Mouse (Mus musculus) CH12.LX (cell line): ENCODE data around the gene Fam173a.

ENCODE experiments used
- CTCF ChIP-seq, 2 experiments: IDR thresholded peaks in 1 of 2; conservative IDR thresholded peaks in 1 of 2; 2 replicates each; pipeline ENCODE4 v1.5.1; 2011 to 2012; ENCODE audit warnings: low read depth in 2 of 2, low read length in 2 of 2, improper control_type of control experiment in 1 of 2, inconsistent platforms in 1 of 2, mild to moderate bottlenecking in 1 of 2, moderate library complexity in 1 of 2
- ETS1 ChIP-seq: conservative IDR thresholded peaks from 2 replicates; pipeline ENCODE4 v1.6.1; 2012; ENCODE audit warnings: low read depth, mild to moderate bottlenecking, inconsistent platforms, low read length, improper control_type of control experiment, moderate library complexity
- JUND ChIP-seq: conservative IDR thresholded peaks from 2 replicates; pipeline ENCODE4 v1.6.1; 2011; ENCODE audit warnings: low read depth, low read length, improper control_type of control experiment
- KAT2A ChIP-seq: IDR thresholded peaks from 2 replicates; pipeline ENCODE4 v1.6.1; 2012; ENCODE audit warnings: low read length, improper control_type of control experiment, inconsistent platforms; ENCODE audit not compliant: insufficient replicate concordance
- MAZ ChIP-seq: IDR thresholded peaks from 2 replicates; pipeline ENCODE4 v1.6.1; 2012; ENCODE audit warnings: low read depth, mild to moderate bottlenecking, inconsistent platforms, low read length, improper control_type of control experiment, moderate library complexity
- POLR2A ChIP-seq: IDR thresholded peaks from 2 replicates; pipeline ENCODE4 v1.6.1; 2011; ENCODE audit warnings: low read depth, mild to moderate bottlenecking, improper control_type of control experiment, low read length
- SIN3A ChIP-seq: IDR thresholded peaks from 2 replicates; pipeline ENCODE4 v1.6.1; 2012; ENCODE audit warnings: low read length, improper control_type of control experiment, inconsistent platforms
- TBP ChIP-seq: conservative IDR thresholded peaks from 2 replicates; pipeline ENCODE4 v1.6.1; 2011; ENCODE audit warnings: low read depth, low read length, improper control_type of control experiment
- TCF12 ChIP-seq: IDR thresholded peaks from 2 replicates; pipeline ENCODE4 v1.6.1; 2014; ENCODE audit warnings: low read depth, mild to moderate bottlenecking, inconsistent platforms, low read length, improper control_type of control experiment
- UBTF ChIP-seq: IDR thresholded peaks from 2 replicates; pipeline ENCODE4 v1.6.1; 2012; ENCODE audit warnings: low read depth, mild to moderate bottlenecking, inconsistent platforms, low read length, improper control_type of control experiment, moderate library complexity
- USF2 ChIP-seq: conservative IDR thresholded peaks from 2 replicates; pipeline ENCODE4 v1.6.1; 2011; ENCODE audit warnings: low read depth, low read length, improper control_type of control experiment
- ZMIZ1 ChIP-seq: IDR thresholded peaks from 2 replicates; pipeline ENCODE4 v1.6.1; 2012; ENCODE audit warnings: low read depth, mild to moderate bottlenecking, inconsistent platforms, low read length, improper control_type of control experiment

DNA sequence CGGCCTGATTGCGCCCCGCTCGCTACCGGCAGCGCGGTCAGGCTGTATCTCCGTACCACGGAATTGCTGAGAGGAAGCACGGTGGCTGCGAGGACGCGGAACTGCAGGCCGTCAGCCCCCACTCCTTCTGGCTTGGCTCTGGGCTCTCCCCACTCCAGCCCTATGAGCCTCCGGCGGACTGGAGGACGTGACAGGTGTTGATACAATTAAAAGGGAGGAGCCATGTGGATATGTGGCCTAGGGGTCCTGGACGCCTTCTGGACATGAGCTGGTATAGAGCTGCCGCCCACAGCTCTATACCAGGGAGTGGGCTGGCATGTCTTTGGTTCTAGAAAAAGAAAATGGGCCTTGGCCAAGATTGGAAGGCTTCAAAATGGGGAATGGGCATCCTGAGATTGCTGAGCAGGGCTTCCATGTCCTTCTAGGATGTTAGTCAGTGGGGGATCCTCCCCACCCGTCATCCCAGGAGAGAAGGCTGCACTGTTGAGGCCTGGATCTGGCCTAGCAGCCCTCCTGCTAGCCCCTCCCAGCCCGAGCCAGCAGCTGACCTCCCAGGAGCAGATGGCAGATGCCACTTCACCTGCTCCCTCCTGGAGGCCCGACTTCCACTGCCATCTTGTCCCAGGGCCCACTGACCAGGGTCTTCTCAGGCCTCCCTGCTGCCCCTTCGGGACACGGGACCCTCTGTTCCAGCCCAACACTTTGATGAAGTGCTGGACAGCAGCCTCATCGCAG is 17.1 kb upstream of the Fam173a start:
- TF ChIP-seq KAT2A (no peak), CTCF (conservative IDR thresholded peaks at IDR 0.05 in 1 of 2, IDR thresholded peaks at IDR 0.05 in 1 of 2; ENCODE audit: low read depth in 2 of 2, low read length in 2 of 2) (no peak), POLR2A (no peak), ETS1 (no peak), JUND (no peak), UBTF (no peak), SIN3A (no peak), USF2 (no peak), MAZ (no peak), TBP (no peak), TCF12 (no peak), ZMIZ1 (no peak)
